Mouse (Mus musculus) thymus, adult 2 months (tissue): ENCODE measurements around the gene Pde11a.

Experiments
- CTCF ChIP-seq: fragments of 200-500 bp; IDR thresholded peaks from 2 replicates; pipeline ENCODE4 v1.5.1; 2012; ENCODE audit warnings: mild to moderate bottlenecking, control low read depth, low read length, moderate library complexity, borderline replicate concordance; ENCODE audit not compliant: control insufficient read depth, poor library complexity, insufficient read depth; ENCODE audit errors: extremely low read depth
- POLR2A ChIP-seq: fragments of 200-500 bp; IDR thresholded peaks from 2 replicates; pipeline ENCODE4 v1.6.1; 2012; ENCODE audit warnings: mild to moderate bottlenecking, low read length, control low read depth, moderate library complexity; ENCODE audit not compliant: control insufficient read depth, poor library complexity, insufficient read depth; ENCODE audit errors: extremely low read depth

DNA sequence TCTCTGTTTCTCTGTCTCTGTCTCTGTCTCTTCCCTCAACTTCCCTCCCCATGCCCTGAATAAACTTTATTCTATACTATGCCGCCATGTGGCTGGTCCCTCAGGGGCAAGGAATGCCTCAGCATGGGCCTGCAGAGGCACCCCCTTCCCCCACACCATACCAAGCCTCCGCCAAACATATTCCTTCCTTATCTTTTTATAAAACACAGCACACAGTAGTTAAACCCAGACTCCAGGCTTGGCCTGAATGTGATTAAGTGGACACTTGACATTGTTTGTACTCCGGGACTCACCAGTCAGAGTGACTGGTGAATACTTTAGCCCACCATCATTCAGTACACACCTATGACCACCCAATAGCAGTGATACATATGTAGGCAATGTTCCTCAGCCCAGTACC, 254.7 kb downstream of the Pde11a start:
- TF ChIP-seq CTCF = no peak
- TF ChIP-seq POLR2A = no peak
